Mouse (Mus musculus): ENCODE measurements at regions not wholly inside any gene's neighbourhood (a gene's known extent, or its start where the extent isn't known, plus 50 kb on each side); places are given as distances from the start of the nearest gene placed in this dataset.

DNA sequence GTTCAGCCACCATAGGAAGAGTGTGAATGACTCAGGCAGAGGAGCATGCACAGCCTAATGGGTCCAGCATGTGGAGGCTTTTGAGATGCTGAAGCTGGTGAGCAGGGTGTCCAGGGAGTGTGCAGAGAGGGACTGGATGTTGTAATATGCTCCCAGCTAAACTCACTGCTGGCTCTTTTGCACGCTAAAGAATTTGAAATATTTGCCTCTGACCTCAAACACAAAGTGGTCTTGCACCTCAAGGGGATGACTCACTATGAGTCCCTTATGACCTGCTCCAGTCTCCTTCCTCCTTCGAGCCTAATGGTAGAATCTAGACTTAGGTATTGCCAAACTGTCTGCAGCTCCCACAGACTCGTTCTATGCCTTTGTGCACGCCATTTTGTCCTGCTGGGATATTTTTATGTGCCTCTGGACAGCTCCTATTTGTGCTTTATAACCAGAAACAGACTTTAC lies 55.0 kb upstream of the Slit3 start:
- DNase-seq, result no peak

DNA sequence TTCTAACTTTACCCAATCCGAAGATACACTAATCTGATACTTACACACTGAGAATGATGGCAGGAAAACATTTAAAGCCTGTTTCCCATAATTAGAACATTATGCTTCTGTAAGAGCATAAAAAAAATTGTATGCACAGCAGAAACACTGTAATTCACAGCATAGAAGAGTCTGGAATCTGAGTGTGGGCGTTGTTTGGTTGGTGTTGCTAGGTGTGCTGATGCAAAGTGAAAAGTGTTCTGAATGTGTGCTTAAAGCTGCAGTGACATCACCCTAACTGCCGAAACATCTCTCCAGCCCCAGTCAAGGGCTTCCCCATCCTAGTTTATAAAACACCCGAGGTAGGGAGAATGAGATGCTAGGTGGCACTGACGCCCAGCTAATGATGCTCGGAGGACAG lies 63.2 kb upstream of the Slit3 start:
- DNase-seq, result no peak

DNA sequence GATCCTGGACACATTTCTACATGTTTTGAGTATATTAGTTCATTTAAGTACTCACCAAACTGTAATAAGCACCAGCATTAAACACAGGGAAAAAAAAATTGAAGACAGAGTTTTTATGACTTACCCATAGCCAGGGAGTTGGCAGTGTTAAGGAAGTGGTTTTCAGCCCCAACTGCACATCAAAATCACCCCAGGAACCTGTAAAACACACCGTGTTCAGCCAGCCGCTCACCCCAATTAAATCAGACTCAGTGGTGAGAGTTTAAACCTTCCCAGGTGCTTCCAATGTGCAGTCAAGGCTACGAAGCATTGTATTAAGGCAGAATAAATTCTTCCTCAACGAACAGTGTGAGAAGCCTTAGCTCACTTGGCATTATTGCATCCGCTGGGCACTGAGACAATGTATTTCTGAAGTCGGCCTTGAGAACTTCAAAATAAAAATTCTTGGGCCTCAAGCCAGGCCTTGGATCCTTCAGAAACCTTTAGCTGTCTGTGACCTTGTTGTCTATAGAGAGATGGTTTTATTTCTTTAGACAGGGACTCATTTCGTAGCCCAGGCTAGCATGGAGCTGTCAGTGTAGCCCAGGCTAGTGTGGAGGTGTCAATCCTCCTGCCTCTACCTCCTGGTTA lies 65.4 kb upstream of the Slit3 start:
- no peak for DNase-seq

DNA sequence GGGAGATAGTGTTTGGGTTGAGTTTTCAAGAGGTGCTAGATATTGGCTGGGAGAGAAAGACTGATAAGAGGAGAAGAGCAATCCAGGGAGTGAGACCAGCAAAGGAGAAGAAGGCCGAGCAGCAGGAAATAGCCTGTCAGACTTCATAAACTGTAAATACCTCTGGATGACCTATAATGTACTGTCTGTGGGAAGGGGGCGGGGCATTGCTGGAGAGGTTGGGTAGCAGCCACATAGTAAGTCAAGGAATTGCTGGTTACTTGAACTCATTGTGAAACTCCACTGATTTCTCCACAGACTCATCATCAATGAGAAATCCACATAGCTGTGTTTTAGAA lies 67.4 kb upstream of the Slit3 start:
- no peak for DNase-seq

DNA sequence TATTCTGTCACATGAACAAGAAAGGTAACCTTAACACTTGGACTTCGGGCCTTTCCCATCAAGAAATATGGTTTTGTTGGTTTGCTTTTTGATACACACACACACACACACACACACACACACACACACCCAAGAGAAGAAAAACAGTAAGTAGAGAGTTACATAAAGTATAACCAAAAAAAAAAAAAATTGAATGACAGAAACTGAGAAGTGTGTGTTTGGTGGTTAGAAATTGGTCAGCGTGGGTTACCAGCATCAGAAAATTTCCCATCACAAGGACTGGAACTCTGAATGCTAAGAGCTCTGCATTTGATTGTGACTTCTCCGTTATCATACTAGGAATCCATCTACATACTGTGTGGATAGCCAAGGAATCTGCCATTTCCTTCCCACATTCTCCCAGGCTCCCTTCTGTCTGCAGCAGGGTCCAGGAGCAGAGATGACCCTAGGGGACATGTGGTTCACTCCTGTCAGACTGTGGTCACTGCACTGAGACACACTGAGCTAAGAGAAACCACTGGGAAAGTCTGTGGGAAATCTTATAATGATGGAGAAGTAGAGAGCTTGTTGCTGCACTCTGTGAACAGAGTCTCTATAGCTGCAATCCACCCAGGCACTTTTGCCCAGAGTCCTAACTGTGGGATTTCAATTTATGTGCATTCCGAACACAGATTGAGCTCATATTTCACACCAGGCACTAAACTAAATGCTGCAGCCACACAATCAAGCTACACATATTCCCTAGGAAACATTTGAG lies 68.0 kb upstream of the Slit3 start:
- no peak for DNase-seq

DNA sequence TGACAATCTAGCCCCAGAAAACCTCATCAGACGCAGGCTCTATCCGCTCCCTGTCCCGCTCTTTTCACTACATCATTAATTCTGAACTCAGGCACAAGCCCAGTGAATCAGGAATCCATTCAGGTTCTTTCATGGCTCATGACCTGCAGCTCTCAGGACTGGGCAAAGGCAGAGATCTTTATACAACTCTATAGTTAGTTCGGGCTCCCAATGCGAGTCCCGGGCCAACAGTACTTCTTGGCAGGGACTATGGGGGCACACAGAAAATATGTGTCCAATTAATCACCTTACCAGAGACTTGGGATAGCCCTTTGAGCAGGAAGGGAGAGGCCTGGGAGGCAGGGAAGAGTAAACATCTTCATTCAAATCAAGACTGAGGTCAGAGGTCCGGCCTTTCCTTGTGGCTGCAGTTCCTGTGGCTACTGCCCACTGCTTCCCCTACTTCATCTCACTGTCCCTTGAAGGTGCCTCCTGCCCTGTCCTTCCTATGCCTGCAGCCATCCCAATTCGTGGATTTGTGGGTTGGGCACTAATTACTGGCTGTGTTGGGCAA lies 71.3 kb upstream of the Slit3 start:
- peak; percentile 4 for DNase-seq

DNA sequence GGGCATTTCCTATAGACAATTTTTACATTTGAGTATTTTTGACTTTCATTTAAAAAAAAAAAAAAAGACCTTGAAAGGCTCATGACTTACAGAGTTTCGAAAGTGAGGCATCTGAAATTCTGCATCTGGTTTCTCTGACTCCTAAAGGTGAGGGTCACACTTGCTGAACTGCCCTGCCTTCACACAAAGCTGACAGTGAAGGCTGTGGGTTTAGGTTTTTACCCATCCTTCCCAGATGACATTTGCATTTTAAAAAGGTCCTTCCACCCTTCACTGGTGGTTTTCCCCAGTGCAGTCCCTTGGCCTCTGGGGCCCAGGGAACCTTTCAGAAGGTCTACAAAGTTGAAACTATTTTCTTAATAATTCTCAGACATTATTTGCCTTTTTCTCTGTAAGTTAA lies 76.4 kb upstream of the Slit3 start:
- no peak for DNase-seq

DNA sequence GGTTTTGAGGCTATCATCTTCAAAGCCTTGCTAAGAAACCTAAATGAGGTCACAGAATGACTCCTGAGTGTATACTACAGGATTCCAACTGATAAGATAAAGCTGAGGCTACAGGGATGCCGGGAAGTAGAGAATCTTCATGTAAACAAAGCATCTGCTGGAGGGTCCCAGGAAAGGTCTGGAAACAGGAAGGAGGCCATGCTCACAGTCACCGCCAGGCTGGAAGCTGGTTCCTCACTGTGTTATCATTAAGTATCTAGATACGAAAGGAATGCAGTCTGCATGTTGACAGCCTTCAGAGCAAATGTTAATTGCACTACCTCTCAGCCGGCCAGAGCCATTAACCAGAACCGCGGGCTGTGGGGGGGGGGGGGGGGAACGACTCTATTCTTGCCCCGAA lies 96.6 kb upstream of the Slit3 start:
- no peak for DNase-seq

DNA sequence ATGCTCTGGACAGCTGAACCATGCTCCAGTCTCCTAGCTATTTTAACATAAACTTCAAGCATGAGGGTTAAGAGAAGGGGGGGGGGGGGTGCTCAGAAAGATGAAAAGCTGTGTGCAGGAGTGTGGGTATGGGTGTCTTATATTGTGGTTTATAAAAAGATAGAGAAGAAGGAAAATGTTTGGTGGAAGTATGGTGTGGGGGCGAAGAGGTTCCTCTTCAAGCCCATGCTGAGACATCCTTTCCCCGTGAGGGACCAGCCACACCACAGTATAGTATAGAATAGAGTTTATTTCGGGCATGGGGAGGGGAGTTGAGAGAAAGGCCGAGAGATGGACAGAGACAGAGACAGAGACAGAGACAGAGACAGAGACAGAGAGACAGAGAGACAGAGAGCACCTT lies 97.2 kb upstream of the Slit3 start:
- DNase-seq, result no peak

DNA sequence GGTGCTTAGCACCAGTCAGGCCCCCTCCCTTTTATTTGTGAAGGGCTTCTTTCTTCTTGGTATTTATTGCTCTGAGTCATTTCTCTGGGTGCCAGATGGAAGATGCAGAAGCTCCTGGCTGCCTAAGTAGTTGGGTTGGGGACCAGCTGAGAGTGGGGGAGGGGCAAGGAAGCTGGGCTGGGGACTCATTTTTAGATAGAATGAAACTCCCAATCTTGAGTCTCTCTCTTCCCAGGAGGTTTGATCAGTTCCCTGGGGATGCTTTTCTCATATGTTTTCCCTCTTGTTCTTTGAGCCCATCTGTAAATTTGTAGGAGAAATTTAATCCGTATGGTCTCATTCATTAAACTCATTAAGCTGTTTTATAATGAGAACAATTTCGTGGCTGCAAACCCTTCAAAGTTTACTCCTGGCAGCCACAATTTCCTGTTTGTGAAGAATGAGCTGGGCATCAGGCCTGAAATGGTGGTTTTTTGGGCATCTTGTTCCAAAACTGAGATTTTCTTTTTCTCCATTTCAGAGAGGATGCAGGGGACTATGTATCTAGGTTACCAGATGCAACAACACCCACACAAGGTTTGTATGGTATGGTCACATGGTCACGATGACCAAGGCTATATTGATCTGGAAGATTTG lies 98.9 kb upstream of the Slit3 start:
- no peak for DNase-seq

DNA sequence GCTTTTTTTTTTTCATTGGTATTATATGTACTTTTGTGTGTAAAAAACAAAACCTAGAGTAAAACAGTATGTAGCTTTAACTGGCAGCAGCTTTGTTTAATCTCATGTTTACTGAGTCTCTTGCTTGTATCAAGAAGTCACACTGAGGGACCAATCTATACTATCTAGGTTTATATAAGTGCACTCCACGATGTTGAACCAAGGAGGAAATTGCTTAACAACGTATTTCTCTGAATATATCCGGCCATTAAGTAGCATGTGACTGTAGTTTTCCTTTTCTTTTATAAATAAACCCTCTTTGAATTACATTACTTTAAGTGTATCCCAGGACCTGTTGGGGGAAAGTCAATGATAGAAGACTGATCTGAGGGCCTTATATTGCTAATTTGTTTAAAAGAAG lies 104.0 kb upstream of the Slit3 start:
- no peak for DNase-seq

DNA sequence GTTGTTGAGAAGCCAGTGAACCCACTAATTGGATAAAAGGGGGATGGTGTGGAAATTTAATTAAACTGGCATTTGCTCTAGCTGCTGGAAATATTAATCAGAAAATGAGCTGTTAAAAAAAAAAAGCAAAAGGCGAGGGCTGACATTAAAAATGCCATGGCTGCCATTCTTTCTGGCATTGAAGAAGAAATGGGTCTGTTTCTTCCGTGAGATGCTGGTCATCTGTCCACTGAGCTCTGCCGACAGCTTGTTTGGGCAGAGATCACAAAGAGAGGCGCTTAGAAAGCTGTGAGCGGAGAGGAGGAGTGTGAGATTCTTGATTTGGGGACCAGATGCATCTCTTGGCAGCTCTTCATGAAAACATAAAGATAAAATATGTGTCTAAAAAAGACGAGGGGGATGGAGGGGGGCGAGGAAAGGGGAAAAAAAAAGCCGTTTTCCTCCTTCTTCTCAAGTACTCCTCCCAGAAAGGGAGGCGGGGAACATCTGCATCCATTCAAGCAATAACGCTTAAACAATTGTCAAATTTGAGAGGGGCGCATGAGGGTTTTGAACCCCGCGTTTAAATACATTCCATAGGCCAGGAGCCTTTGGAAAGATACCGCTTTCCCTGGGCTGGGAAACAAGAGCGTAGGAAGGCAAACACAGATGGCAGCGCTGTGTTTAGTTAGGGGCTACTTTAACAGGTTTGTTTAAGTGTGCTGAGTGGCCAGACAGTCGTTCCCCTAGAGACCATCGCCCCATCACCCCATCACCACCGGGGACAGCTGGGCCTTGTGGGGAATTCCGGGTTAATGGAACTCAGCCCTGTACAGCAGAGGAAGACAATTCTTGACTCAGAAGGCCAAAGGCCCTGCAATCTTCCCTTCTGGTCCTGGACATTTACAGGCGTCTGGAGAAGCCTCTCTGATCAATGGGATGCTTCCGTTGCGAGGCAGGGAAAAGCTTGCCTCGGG lies 109.2 kb upstream of the Slit3 start:
- DNase-seq, result no peak

DNA sequence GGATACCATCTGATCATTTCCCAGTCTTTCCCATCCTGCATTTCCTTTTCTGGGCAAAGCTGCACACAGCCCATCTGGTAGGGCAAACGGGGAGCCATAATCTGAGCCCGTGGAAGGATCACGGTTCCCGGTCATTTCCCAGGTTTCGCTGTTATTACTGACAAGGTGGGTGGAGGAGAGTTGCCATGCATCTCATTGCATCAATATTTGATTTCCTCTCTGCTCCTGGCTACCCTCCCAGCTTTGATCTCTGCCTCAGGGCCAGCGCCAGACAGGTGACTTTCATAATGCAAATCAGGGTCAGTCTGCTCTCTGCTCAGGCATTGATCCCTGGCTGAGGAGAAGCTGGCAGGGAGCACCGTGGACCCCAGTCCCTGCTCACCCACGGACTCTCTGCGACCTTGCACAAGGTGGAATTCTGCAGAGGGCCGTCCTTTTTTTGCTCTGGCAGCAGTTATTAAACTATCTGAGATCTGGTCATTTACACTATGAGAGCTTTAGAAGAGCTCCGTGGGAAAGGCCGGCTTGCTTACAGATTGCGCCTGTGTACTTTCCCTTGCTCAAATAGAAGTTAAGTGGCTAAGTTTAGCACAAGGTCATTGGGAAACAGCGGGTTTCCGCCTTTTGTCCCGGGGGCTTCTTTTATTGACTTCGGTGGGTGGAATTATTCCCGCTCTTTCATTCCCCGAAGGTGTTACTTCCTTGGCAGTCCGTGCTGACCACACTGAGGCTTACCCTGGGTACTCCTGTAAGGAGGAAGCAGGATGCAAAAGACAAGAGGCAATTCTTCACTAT lies 114.1 kb upstream of the Slit3 start:
- peak; percentile 20 for DNase-seq

DNA sequence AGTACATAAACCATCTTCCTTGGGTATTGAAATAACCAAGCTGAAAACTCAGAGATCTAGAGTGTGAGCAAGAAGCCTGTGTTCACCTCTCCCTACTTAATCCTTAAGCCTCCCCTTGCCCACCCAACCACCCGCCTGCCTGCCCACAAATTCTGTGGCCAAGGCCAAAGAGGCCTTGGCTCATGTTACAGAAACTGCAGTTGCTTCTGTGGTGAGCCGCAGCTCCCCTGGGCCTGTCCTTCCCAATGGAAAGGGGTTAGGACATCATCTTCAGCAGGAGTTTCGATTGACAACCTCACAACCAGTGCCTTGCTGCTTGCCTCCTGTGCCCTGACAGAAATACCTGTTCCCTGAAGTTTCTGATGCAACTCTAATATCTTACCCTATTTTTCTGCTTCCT lies 115.9 kb upstream of the Slit3 start:
- no peak for DNase-seq

DNA sequence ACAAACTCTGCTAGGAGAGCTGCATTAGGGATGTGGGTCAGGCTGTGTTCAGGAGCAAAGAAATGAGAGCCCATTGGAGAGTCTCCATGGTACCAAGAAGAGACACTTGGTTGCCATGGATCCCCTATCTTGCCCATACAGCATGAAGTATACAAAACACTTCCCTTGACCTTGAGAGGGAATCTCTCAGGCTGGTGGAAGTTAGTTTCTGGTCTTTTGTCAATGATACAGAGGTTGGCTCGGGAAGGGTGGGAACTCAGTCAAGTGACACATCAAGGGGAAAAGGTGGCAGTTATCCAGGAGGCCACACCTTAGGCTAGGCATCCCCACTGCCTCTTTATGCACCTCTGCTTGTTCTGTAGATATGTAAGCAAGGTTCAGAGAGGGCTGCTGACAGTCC lies 116.6 kb upstream of the Slit3 start:
- DNase-seq, result no peak

DNA sequence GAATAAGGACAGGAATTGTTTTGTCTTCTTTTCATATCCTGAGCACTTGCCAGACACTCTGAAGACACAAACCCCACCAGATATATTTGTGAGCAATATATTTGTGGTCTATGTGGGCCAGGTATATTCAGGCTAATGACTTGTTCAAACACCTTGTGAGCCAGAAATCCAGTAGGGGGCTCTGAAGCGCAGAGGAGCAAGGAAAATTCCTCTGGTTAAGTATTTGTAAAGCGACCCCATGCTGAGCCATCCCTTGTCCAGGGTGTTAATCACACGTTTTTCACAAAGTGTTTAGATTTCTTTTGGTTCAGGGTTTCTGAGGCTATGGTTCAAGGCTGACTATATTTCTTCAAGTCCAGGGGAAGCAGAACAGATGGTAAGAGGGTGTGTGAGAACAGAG lies 117.1 kb upstream of the Slit3 start:
- no peak for DNase-seq

DNA sequence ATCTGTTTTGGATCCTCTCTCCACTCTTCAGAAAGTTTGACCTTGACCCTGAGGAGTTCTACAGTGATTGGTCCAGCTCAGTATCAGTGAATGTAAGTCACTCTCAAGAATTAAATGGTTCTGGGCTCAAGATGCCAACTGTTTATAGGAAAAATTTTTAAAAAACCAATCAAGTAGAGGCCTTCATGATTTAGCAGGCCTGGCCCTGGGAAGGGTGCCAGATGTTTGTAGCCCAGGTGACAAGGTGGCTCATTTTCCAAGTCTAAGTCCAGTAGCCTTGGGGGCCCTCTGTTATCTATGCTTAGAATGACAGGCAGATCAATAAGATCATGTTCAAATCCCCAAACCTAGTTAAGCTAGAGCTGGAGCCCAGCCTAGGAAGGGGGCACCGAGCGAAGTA lies 123.1 kb upstream of the Slit3 start:
- DNase-seq, result no peak

DNA sequence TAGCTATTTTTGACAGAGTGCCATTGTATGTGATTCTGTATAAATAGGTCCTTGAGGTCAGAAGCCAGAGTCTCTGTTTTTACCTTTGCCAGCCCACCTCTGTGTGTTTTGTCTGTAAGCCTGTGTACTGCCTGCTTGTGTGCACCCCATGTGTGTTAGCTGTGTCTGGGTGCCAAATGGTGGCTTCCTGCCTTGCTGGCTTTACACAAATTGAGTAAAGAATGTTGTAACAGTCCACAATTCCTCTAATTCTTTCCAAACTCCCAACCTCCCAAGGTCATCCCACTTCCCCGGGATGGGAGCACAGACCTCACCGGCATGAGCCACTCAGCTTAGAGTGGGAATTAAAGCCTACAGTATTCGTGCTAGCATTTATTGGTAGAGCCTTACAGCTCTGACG lies 125.5 kb upstream of the Slit3 start:
- DNase-seq, result no peak

DNA sequence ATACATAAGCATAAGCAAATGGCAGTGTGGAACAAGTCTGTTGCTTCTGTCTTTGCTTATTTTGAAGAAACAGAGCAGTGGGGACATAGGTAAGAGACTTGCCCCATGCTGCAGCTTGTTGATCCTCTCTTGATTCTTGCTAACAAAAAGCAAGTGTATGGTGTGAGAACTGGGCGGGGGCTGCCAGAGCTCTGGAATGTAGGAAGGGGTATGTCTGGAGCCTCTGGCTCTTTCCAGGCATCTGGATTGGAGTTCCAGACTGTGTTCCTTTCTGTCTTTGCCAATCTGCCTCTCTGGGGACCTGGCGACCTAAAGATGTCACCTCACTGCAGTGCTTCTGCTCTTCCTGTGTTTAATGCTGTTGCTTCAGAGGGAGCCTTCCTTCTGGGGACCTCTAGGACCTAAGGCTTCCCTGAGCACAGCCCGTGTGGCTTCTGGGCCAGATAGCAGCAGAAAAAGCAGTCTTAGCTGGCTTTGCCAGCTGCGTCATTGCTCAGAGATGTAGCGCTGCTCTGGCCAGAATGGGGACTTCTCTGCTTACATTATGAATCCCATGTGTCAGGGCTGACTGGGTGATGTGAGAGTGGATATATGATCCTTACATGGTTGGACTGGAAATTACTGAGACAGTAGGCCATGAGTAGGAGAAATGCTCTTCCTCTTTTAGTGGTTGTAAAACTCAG lies 138.1 kb upstream of the Slit3 start:
- no peak for DNase-seq

DNA sequence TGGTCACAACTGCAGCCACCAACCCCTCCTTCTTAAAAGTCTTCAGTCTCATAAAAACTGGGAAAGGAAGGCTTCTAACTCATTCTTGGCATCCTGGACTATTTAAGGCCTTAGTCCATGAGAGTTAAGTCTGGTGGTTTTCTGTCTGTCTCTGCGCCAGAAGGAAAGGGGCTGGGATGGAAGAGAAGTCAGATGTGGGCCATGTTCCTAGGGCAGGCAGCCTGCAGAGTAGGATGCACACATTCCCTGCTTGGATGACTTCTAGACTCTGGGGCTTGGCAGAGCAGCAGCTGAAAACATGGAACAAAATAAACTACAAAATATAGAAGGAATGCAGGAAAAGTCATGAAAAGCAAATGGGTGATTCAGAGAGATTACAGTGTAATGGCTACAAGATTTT lies 140.8 kb upstream of the Slit3 start:
- no peak for DNase-seq

DNA sequence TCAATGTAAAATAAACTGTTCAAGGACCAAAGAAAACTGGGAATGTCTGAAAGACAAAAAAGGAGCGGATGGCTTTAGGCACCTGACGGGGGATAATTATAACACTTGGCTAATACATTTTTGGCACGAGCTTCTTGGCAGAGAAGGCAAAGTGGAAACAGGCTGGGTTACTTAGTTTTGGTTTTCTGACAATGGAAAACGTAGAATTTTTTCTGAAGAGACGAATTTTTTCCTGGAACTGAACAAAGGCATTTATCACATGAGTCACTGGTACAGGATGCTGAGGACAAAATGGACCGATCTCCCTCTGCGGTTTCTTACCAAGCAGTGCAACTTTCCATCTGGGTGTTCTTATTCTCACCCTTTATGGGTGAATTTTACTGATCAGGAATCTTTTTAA lies 143.2 kb upstream of the Slit3 start:
- DNase-seq, result peak; percentile 65
